Mouse (Mus musculus): ENCODE data around the gene Cables2.

DNA sequence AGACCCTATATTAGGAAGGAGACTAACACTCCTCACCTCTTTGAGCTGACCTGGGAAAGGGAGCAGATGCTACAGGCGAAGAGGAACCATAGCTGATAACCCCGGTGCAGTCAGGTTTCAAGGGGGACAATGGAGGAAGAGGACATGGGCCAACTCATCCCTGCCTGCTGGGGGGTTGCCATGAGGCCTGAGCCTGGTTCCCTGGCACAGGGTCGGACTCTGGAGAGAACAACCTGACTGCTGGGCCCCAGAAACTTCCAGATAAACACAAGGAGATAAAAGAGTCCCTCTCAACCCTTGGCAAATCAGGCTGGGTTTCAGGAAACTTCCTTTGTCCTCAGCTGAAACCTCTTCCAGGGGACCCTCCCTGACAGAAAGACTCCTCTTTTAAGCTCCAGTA is 55.1 kb downstream of the Cables2 start:
- TF ChIP-seq CTCF (IDR thresholded peaks at IDR 0.05; ENCODE audit: low read depth, low read length) (no peak), POLR2A (IDR thresholded peaks at IDR 0.05; ENCODE audit: extremely low read depth, insufficient read depth, low read length) (no peak)
